Mouse (Mus musculus): ENCODE data around the gene Ppm1e. TPM values are rescaled to one million over a fixed set of nuclear protein-coding genes. Genes with fewer than 3 reads are reported as not detected.
"Not testable (repeated sequence)": the region's sequence is repeated elsewhere in the genome, so short reads cannot be mapped to it uniquely, and the experiment has no call there.

Gene Ppm1e
- polyA plus RNA-seq, 1 experiment from 2014 or later, result 4.1 TPM

GRCm38 (mm10) chr11:87270446-87270845 lies 88.4 kb downstream of the Ppm1e start:
- no peak overlapping the region for H3K9ac ChIP-seq
- 0 out of 2 replicates have a peak overlapping the region, but pooled peaks have one; percentile 23 for H3K27ac ChIP-seq
- 46% methylated on average over 4 of the region's 4 CpGs for WGBS
- no peak for ATAC-seq (ENCODE audit: insufficient number of reproducible peaks, insufficient read depth, low FRiP score, low TSS enrichment)
- H3K27me3 ChIP-seq, result no peaks in the 10 kb centered on the region
- no peaks in the 10 kb centered on the region for H3K36me3 ChIP-seq
- H3K9me3 ChIP-seq, result no peaks in the 10 kb centered on the region
- peaks cover 3% of the 10 kb centered on the region; the same call in 1 of the 2 replicates for H3K4me1 ChIP-seq
- H3K4me2 ChIP-seq (replicated peaks), result no peak overlapping the region
- no peak overlapping the region for H3K4me3 ChIP-seq

DNA sequence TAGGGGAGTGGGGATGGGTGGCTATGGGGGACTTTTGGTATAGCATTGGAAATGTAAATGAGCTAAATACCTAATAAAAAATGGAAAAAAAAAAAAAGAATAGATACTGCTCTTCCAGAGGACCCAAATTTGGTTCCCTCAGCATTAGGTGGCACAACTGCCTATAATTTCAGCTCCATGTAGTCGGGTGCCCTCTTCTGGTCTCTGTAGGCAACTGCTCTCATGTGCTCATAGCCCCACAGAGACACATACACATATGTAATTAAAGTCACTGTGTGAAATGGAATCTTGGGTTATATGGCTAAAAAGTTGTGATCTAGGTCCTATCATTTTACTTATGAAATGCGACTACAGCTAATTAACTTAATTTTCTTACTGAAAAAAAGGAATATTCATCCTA lies 90.0 kb downstream of the Ppm1e start:
- H3K27me3 ChIP-seq, result no peaks in the 10 kb centered on the region
- H3K9me3 ChIP-seq, result no peaks in the 10 kb centered on the region
- H3K36me3 ChIP-seq, result no peaks in the 10 kb centered on the region
- H3K4me1 ChIP-seq, result peaks cover 10% of the 10 kb centered on the region
- no peak overlapping the region for H3K9ac ChIP-seq
- H3K4me2 ChIP-seq (replicated peaks), result no peak overlapping the region
- 84% methylated on average over 2 of the region's 2 CpGs for WGBS
- no peak overlapping the region for H3K27ac ChIP-seq
- ATAC-seq (ENCODE audit: insufficient number of reproducible peaks, insufficient read depth, low FRiP score, low TSS enrichment), result no peak
- no peak overlapping the region for H3K4me3 ChIP-seq

DNA sequence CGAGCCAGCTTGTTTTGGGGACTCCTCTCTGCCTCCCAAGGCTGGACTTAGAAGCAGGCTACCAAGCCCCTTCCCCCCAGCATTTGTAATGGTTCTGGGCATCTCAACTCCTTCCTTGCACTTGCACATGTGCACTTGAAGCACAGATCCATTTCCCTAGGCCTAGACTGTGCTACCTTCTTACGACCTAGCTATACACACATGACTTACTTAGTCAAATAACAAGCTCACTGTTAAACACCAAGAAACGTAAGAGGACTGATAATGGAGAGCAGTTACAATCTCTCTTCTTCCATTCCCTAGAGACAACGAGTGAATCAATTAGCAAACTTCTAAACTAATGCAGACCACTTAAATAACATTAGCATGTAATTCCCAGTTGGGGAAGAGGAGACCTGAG lies 92.6 kb downstream of the Ppm1e start:
- ATAC-seq (ENCODE audit: insufficient number of reproducible peaks, insufficient read depth, low FRiP score, low TSS enrichment), result no peak

DNA sequence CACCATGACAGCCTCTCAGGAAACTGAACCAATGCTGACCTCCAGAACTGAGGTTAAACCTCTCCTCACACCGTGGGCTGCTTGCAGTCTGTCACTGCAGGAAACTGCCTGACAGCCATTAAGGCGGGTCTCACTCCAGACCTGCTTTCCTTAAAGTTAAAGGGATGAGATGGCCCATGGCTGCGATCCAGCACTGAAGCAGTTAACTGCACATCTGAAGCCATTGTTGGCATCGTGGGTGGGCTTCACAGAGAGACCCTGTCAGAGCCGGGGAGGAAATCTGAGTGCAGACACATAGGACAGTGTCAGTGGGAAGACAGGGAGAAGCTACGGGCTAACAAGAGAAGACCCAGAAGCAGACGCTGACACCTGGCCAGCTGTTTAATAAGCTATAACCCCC lies 94.9 kb downstream of the Ppm1e start:
- Histone ChIP-seq H3K4me2 (replicated peaks) (no peak overlapping the region), H3K36me3 (no peaks in the 10 kb centered on the region), H3K4me3 (no peak overlapping the region), H3K27me3 (0 out of 2 replicates have a peak, but pooled peaks cover 3% of the 10 kb centered on the region), H3K9ac (no peak overlapping the region), H3K4me1 (peaks cover 8% of the 10 kb centered on the region; the same call in 1 of the 2 replicates), H3K27ac (no peak overlapping the region), H3K9me3 (no peaks in the 10 kb centered on the region)
- 17% methylated on average over 7 of the region's 7 CpGs for WGBS
- no peak for ATAC-seq (ENCODE audit: insufficient number of reproducible peaks, insufficient read depth, low FRiP score, low TSS enrichment)

More for the DNA sequence above, 92.6 kb downstream of the Ppm1e start:
- Histone ChIP-seq H3K4me2 (replicated peaks) (no peak overlapping the region), H3K4me3 (no peak overlapping the region), H3K27me3 (0 out of 2 replicates have a peak, but pooled peaks cover 3% of the 10 kb centered on the region), H3K4me1 (peaks cover 11% of the 10 kb centered on the region), H3K9me3 (no peaks in the 10 kb centered on the region), H3K27ac (no peak overlapping the region), H3K36me3 (no peaks in the 10 kb centered on the region), H3K9ac (no peak overlapping the region)
- WGBS, result 62% methylated on average over 4 of the region's 4 CpGs

DNA sequence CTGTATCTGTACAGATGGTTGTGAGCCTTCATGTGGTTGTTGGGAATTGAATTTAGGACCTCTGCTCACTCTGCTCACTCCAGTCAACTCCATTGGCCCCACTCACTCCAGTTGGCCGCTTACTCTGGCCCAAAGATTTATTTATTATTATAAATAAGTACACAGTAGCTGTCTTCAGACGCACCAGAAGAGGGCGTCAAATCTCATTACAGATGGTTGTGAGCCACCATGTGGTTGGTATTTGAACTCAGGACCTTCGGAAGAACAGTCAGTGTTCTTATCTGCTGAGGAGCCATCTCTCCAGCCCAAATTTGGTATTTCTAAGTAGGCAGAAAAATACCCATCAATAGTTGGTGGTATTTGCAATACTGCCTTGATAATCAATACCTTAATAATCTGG lies 97.1 kb downstream of the Ppm1e start:
- 75% methylated on average over 4 of the region's 4 CpGs for WGBS
- not testable (repeated sequence) for H3K36me3 ChIP-seq; H3K4me2 ChIP-seq (replicated peaks); H3K9me3 ChIP-seq; H3K4me1 ChIP-seq; H3K9ac ChIP-seq; ATAC-seq (ENCODE audit: insufficient number of reproducible peaks, insufficient read depth, low FRiP score, low TSS enrichment); H3K4me3 ChIP-seq; H3K27me3 ChIP-seq; H3K27ac ChIP-seq

- no peak overlapping the region for H3K4me3 ChIP-seq
- peaks cover 8% of the 10 kb centered on the region; the same call in 1 of the 2 replicates for H3K4me1 ChIP-seq
- H3K36me3 ChIP-seq, result no peaks in the 10 kb centered on the region
- no peak overlapping the region for H3K27ac ChIP-seq
- H3K9ac ChIP-seq, result no peak overlapping the region
- H3K4me2 ChIP-seq (replicated peaks), result no peak overlapping the region
- ATAC-seq (ENCODE audit: insufficient number of reproducible peaks, insufficient read depth, low FRiP score, low TSS enrichment), result no peak
- 80% methylated on average over 10 of the region's 10 CpGs for WGBS
- H3K27me3 ChIP-seq, result 0 out of 2 replicates have a peak, but pooled peaks cover 3% of the 10 kb centered on the region
- no peaks in the 10 kb centered on the region for H3K9me3 ChIP-seq
These were observed 99.0 kb downstream of the Ppm1e start for GRCm38 (mm10) chr11:87259792-87260191.

DNA sequence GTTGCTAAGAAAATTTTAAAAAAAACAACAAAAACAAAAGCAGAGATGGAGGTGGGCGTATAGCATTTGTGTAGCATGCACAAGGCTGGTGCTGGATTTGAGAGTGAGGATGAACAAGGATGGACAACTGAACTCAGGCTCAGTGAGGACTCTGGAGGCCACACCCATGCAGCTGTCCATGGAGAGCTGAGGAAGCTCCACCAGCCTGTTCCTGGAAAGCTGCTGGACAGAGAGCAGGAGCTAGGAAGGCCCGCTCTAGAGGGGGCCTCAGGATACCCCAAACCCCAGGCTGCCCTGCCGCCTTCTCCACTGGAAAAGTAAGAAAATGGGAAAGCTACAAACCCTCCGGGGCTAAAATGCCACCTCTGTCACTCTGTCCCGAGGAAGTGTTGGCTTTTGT lies 101.5 kb downstream of the Ppm1e start:
- H3K27me3 ChIP-seq, result 0 out of 2 replicates have a peak, but pooled peaks cover under 1% of the 10 kb centered on the region
- no peak overlapping the region for H3K9ac ChIP-seq
- WGBS, result 88% methylated on average over 5 of the region's 5 CpGs
- H3K4me2 ChIP-seq (replicated peaks), result no peak overlapping the region
- no peaks in the 10 kb centered on the region for H3K36me3 ChIP-seq
- H3K4me3 ChIP-seq, result no peak overlapping the region
- H3K4me1 ChIP-seq, result no peaks in the 10 kb centered on the region
- no peak overlapping the region for H3K27ac ChIP-seq
- no peaks in the 10 kb centered on the region for H3K9me3 ChIP-seq
- no peak for ATAC-seq (ENCODE audit: insufficient number of reproducible peaks, insufficient read depth, low FRiP score, low TSS enrichment)

GRCm38 (mm10) chr11:87254149-87254548 lies 104.7 kb downstream of the Ppm1e start:
- no peak for ATAC-seq (ENCODE audit: insufficient number of reproducible peaks, insufficient read depth, low FRiP score, low TSS enrichment)
- Histone ChIP-seq H3K27ac (no peak overlapping the region), H3K4me1 (no peaks in the 10 kb centered on the region), H3K27me3 (no peaks in the 10 kb centered on the region), H3K36me3 (no peaks in the 10 kb centered on the region), H3K9ac (no peak overlapping the region), H3K4me3 (no peak overlapping the region), H3K4me2 (replicated peaks) (no peak overlapping the region), H3K9me3 (no peaks in the 10 kb centered on the region)
- WGBS, result 54% methylated on average over 5 of the region's 5 CpGs

GRCm38 (mm10) chr11:87253294-87253693 lies 105.5 kb downstream of the Ppm1e start:
- Histone ChIP-seq H3K4me3 (no peak overlapping the region), H3K9me3 (no peaks in the 10 kb centered on the region), H3K4me1 (no peaks in the 10 kb centered on the region), H3K4me2 (replicated peaks) (no peak overlapping the region), H3K36me3 (no peaks in the 10 kb centered on the region), H3K9ac (no peak overlapping the region), H3K27ac (no peak overlapping the region), H3K27me3 (no peaks in the 10 kb centered on the region)
- WGBS, result 85% methylated on average over 6 of the region's 6 CpGs
- ATAC-seq (ENCODE audit: insufficient number of reproducible peaks, insufficient read depth, low FRiP score, low TSS enrichment), result no peak

- no peaks in the 10 kb centered on the region for H3K27me3 ChIP-seq
- H3K9ac ChIP-seq, result no peak overlapping the region
- H3K9me3 ChIP-seq, result no peaks in the 10 kb centered on the region
- no peaks in the 10 kb centered on the region for H3K36me3 ChIP-seq
- whole genome bisulfite sequencing, result 75% methylated on average over 6 of the region's 6 CpGs
- H3K27ac ChIP-seq, result no peak overlapping the region
- no peak overlapping the region for H3K4me2 ChIP-seq (replicated peaks)
- ATAC-seq (ENCODE audit: insufficient number of reproducible peaks, insufficient read depth, low FRiP score, low TSS enrichment), result no peak
- H3K4me3 ChIP-seq, result no peak overlapping the region
- H3K4me1 ChIP-seq, result peaks cover 5% of the 10 kb centered on the region; the same call in 1 of the 2 replicates
These were observed 108.7 kb downstream of the Ppm1e start for GRCm38 (mm10) chr11:87250132-87250531.

GRCm38 (mm10) chr11:87247494-87247866 lies 111.3 kb downstream of the Ppm1e start:
- Histone ChIP-seq H3K4me2 (replicated peaks) (no peak overlapping the region), H3K4me1 (peaks cover 5% of the 10 kb centered on the region; the same call in 1 of the 2 replicates), H3K4me3 (no peak overlapping the region), H3K27ac (no peak overlapping the region), H3K27me3 (no peaks in the 10 kb centered on the region), H3K9ac (no peak overlapping the region), H3K36me3 (no peaks in the 10 kb centered on the region), H3K9me3 (no peaks in the 10 kb centered on the region)
- 0 out of 2 replicates have a peak, but pooled peaks have one; percentile 28 for ATAC-seq (ENCODE audit: insufficient number of reproducible peaks, insufficient read depth, low FRiP score, low TSS enrichment)
- 80% methylated on average over 5 of the region's 5 CpGs for WGBS

DNA sequence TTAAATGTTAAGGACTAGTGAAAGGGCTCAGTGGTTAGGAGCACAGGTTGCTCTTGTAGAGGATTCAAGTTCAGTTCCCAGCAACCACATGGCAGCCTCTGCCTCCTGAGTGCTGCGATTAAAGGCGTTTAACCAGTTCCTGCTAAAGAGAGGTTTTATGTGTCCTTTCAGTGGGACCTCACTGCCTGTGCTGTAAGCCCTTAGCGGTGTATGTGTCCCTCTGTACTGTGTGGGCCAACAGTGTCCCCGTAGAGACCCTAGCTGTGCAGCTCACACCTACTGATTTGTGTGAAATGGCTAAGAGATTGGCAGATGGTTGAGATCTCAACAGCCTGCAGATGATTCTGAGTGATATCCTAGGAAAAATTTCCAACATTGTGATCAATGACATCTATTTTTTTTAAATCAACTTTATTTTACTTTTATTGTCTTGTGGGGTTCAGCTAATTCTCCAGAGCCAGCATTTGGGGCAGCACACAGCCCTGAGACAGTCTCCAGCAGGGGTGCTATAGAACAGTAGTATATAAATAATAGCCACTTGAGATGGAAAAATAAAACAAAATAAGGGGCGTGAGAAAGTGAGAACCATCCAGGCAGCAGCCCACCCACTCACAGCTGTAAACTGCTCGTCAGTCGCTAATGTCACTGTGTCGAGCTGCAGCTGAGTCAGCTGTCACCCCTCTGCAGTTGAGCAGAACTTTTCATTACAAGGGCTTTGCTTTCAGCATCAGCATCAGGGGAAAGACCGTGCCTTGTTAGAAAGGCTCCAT lies 111.9 kb downstream of the Ppm1e start:
- ATAC-seq (ENCODE audit: insufficient number of reproducible peaks, insufficient read depth, low FRiP score, low TSS enrichment), result no peak
- no peak overlapping the region for H3K4me3 ChIP-seq
- H3K4me1 ChIP-seq, result peaks cover 5% of the 10 kb centered on the region; the same call in 1 of the 2 replicates
- no peaks in the 10 kb centered on the region for H3K27me3 ChIP-seq
- no peaks in the 10 kb centered on the region for H3K9me3 ChIP-seq
- 68% methylated on average over 9 of the region's 9 CpGs for WGBS
- no peak overlapping the region for H3K27ac ChIP-seq
- no peak overlapping the region for H3K9ac ChIP-seq
- no peak overlapping the region for H3K4me2 ChIP-seq (replicated peaks)
- H3K36me3 ChIP-seq, result no peaks in the 10 kb centered on the region

Data from embryonic facial prominence, embryonic 12.5 days (tissue).